Comparison of ENCODE assay signal across 8 mouse cellular contexts in the genomic region with DNA sequence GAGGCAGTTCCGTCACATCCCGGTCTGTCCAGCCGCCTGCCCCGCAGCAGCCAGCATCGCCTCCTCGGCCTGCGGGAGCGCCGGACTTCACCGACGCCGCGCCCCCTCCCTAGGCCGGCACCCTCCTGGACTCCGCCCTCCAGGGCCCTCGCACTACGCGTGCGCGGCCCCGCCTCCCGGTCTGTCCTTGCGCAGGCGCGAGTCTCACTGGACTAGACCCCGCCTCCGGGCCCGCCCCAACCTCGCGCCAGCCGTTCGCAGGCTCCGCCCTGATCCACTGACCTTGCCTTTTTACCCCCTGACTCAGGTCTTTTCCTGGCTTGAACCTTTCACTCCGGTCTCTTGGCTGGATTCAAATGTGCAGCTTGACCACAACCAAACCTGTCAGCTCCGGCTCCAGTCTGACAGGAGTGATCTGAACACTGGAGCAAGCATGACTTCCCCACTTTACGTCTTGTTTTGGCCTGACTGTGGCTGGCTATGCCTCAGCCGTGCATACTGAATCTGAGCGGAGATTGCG. TPM values are rescaled to one million over a fixed set of nuclear protein-coding genes. Genes with fewer than 3 reads are reported as not detected.
DNase-seq lines count a peak whose midpoint lies in the region; ATAC-seq lines count a peak whose summit lies in the region.

Ccser2 (minus strand) TSS at position 150 of the 520 bp plus-strand sequence.

- H3K4me1 ChIP-seq in hindbrain, embryonic 11.5 days (replicated peaks; ENCODE audit: control insufficient read depth, insufficient read depth, low read length), result no peaks in the 10 kb centered on the region; the same call in 1 of the 2 replicates

- no peaks in the 10 kb centered on the region for H3K36me3 ChIP-seq in hindbrain, embryonic 11.5 days (ENCODE audit: control insufficient read depth, insufficient read depth, low read length)

- peak; percentile 100 for ATAC-seq in hindbrain, embryonic 11.5 days (ENCODE audit: low FRiP score)

- H3K4me3 ChIP-seq in hindbrain, embryonic 11.5 days (ENCODE audit: low read depth, low read length), result peak within 1 kb of the TSS; percentile 90

- no peaks in the 10 kb centered on the region for H3K27me3 ChIP-seq in hindbrain, embryonic 11.5 days (ENCODE audit: control insufficient read depth, insufficient read depth, low read length)

- DNase-seq in MN1 (ENCODE audit: low spot score), result peak; percentile 97
- DNase-seq in cerebellum, adult 9-10 months, result peak; percentile 98
- peak; percentile 91 to 98 for DNase-seq in frontal cortex, adult 2 months (ENCODE audit: extremely low spot score in 1 of 2, low spot score in 1 of 2)
- DNase-seq in hindbrain, embryonic 11.5 days (ENCODE audit: low spot score), result peak; percentile 99
- DNase-seq in layer of hippocampus, postnatal 10 days (ENCODE audit: low spot score in 2 of 2), result peak; percentile 98 to 99
- DNase-seq in lung, postnatal 10 days, result peak; percentile 98
- DNase-seq in ovary, postnatal 36 days (ENCODE audit: low spot score), result peak; percentile 99
- peak; percentile 99 for DNase-seq in thymus, postnatal 25 days

- H3K9ac ChIP-seq in hindbrain, embryonic 11.5 days (ENCODE audit: low read depth, low read length), result peak within 1 kb of the TSS; percentile 88

- H3K27ac ChIP-seq in hindbrain, embryonic 11.5 days (ENCODE audit: low read depth, low read length), result peak within 1 kb of the TSS; percentile 95

- peak within 1 kb of the TSS; percentile 44 for H3K4me2 ChIP-seq in hindbrain, embryonic 11.5 days (replicated peaks; ENCODE audit: low read depth, low read length)

- 10% methylated on average over 15 of the region's 39 CpGs for WGBS in hindbrain, embryonic 11.5 days

- no peaks in the 10 kb centered on the region for H3K9me3 ChIP-seq in hindbrain, embryonic 11.5 days (ENCODE audit: control insufficient read depth, low read length)

RNA-seq across cellular contexts. Expression of gene Ccser2, which starts in this region (rescaled TPM):
- 54.0 and 57.0 TPM in 2 replicates for polyA plus RNA-seq in frontal cortex, adult 2 months (2012; rRNA removed)
- polyA plus RNA-seq in hindbrain, embryonic 11.5 days (2014; fragmentation: Nextera tagmentation; extraction: Ambion mirVana), result 47.1 and 50.2 TPM in 2 replicates
- 100 to 1,000 TPM in 1 of 2 experiments, 10 to 100 TPM in 1; 95.5 to 103 TPM for total RNA-seq in layer of hippocampus, postnatal 10 days (2021)

Comparison
In these comparisons a context has a peak if more than half of its experiments do, and no peak if none do; other contexts are left out.
1. Peak in every context shown above with its lines: DNase-seq, ATAC-seq, H3K4me3 ChIP-seq and H3K27ac ChIP-seq.